Mouse (Mus musculus): Measurements from ENCODE around the gene Lce1f. TPM values are rescaled to one million over a fixed set of nuclear protein-coding genes. Genes with fewer than 3 reads are reported as not detected.
"Not testable (repeated sequence)": the region's sequence is repeated elsewhere in the genome, so short reads cannot be mapped to it uniquely, and the experiment has no call there.

Gene Lce1f
- polyA plus RNA-seq, 1 experiment, result 0.26 TPM

DNA sequence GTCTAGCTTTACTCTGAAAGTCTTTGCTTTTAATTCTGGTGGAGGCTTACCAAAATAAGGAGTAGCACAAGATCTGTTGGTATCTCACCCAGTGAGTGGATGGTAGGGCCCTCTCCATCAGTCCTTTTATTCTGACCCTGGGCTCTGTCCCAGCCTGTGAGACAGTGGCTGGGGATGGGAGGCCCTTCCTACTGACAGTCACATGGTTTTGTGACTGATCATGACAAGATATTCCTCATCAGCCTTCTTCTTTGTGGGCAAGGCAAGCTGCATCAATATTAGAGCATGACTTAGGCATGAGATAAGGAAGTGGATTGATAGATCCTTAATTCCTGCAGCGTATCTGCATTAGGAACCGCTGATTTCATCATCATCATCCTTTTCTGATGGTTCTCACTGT is 11.2 kb downstream of the Lce1f start, which contains the start of gene Lce1e:
TSS of gene Lce1e (minus strand) at position 101 of the 400 bp plus-strand sequence.
- DNase-seq, result no peak
- H3K27ac ChIP-seq (ENCODE audit: control insufficient read depth, insufficient read depth, low read length), result no peak within 1 kb of the TSS
- 82% methylated on average over 2 of the region's 2 CpGs for WGBS

DNA sequence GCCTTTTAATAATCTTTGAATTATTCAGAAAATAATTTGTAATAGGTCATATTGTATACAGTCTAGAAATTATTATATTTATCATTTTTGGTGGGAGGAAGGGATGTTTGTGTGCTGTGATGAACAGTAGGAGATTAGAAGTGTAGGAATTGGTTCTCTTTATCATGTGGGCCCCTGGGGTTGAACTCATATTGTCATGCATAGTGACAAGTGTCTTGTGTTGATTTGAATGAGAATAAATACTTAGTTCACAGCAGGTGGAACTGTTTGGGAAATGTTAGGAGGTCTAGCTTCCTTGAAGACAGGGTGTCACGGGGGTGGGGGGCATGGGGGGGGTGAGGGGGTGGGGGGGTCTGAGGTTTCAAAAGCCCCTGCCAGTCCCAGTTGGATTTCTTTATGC is 25.5 kb downstream of the Lce1f start:
- H3K4me1 ChIP-seq (replicated peaks; ENCODE audit: control insufficient read depth, insufficient read depth, low read length), result no peaks in the 10 kb centered on the region
- no peak overlapping the region for H3K4me3 ChIP-seq (ENCODE audit: control insufficient read depth, insufficient read depth, low read length)
- TF ChIP-seq POLR2A (IDR thresholded peaks at IDR 0.05; ENCODE audit: control insufficient read depth, extremely low read depth, insufficient read depth, low read length, poor library complexity) (no peak), CTCF (IDR thresholded peaks at IDR 0.05; ENCODE audit: borderline replicate concordance, control insufficient read depth, extremely low read depth, insufficient read depth, low read length, poor library complexity) (no peak)
- no peak for DNase-seq
- no peak overlapping the region for H3K27ac ChIP-seq (ENCODE audit: control insufficient read depth, insufficient read depth, low read length)
- H3K36me3 ChIP-seq (ENCODE audit: control insufficient read depth, insufficient read depth, low read length), result no peaks in the 10 kb centered on the region
- WGBS, result 48% methylated on average over 1 of the region's 1 CpGs
- H3K27me3 ChIP-seq (ENCODE audit: control insufficient read depth, insufficient read depth, low read length), result no peaks in the 10 kb centered on the region

More for the DNA sequence above, 11.2 kb downstream of the Lce1f start, which contains the start of gene Lce1e:
- H3K27me3 ChIP-seq (ENCODE audit: control insufficient read depth, insufficient read depth, low read length), result no peaks in the 10 kb centered on the region
- H3K4me3 ChIP-seq (ENCODE audit: control insufficient read depth, insufficient read depth, low read length), result no peak within 1 kb of the TSS
- no peaks in the 10 kb centered on the region for H3K36me3 ChIP-seq (ENCODE audit: control insufficient read depth, insufficient read depth, low read length)
- no peaks in the 10 kb centered on the region for H3K4me1 ChIP-seq (replicated peaks; ENCODE audit: control insufficient read depth, insufficient read depth, low read length)
- TF ChIP-seq CTCF (IDR thresholded peaks at IDR 0.05; ENCODE audit: borderline replicate concordance, control insufficient read depth, extremely low read depth, insufficient read depth, low read length, poor library complexity) (no peak), POLR2A (IDR thresholded peaks at IDR 0.05; ENCODE audit: control insufficient read depth, extremely low read depth, insufficient read depth, low read length, poor library complexity) (no peak)

DNA sequence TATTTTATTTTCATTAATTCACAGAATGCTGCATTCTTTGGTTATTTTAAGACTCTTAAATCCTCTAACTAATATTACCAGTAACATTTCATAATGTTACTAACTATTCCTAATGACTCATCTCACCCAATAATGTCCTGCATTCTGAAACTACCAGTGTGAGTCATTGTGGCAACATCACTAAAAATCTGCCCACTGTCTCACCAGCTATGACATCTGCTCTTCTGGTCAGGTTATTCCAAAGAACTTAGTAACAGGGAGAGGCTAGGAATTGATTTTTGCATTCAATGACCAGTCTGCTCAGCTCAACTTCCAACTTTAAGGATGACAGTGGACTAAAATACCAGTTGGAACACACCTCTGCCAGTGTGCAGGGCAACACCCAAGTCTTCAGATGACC is 28.5 kb downstream of the Lce1f start:
- H3K27me3 ChIP-seq (ENCODE audit: control insufficient read depth, insufficient read depth, low read length), result no peaks in the 10 kb centered on the region
- H3K4me1 ChIP-seq (replicated peaks; ENCODE audit: control insufficient read depth, insufficient read depth, low read length), result no peaks in the 10 kb centered on the region
- no peak for DNase-seq
- TF ChIP-seq CTCF (IDR thresholded peaks at IDR 0.05; ENCODE audit: borderline replicate concordance, control insufficient read depth, extremely low read depth, insufficient read depth, low read length, poor library complexity) (no peak), POLR2A (IDR thresholded peaks at IDR 0.05; ENCODE audit: control insufficient read depth, extremely low read depth, insufficient read depth, low read length, poor library complexity) (no peak)
- H3K36me3 ChIP-seq (ENCODE audit: control insufficient read depth, insufficient read depth, low read length), result no peaks in the 10 kb centered on the region
- no peak overlapping the region for H3K27ac ChIP-seq (ENCODE audit: control insufficient read depth, insufficient read depth, low read length)
- H3K4me3 ChIP-seq (ENCODE audit: control insufficient read depth, insufficient read depth, low read length), result no peak overlapping the region

- not testable (repeated sequence) for H3K4me1 ChIP-seq (replicated peaks; ENCODE audit: control insufficient read depth, insufficient read depth, low read length); H3K36me3 ChIP-seq (ENCODE audit: control insufficient read depth, insufficient read depth, low read length); H3K27ac ChIP-seq (ENCODE audit: control insufficient read depth, insufficient read depth, low read length); H3K27me3 ChIP-seq (ENCODE audit: control insufficient read depth, insufficient read depth, low read length); H3K4me3 ChIP-seq (ENCODE audit: control insufficient read depth, insufficient read depth, low read length); DNase-seq
- 75% methylated on average over 16 of the region's 16 CpGs for WGBS
Measured at GRCm38 (mm10) chr3:92689154-92689553, 31.0 kb downstream of the Lce1f start.

GRCm38 (mm10) chr3:92687110-92687509 is 33.0 kb downstream of the Lce1f start, which contains the start of gene Lce1d:
Gene Lce1d, minus strand, starts transcription at chr3:92687210.
- no peak within 1 kb of the TSS for H3K27ac ChIP-seq (ENCODE audit: control insufficient read depth, insufficient read depth, low read length)
- TF ChIP-seq CTCF (IDR thresholded peaks at IDR 0.05; ENCODE audit: borderline replicate concordance, control insufficient read depth, extremely low read depth, insufficient read depth, low read length, poor library complexity) (no peak), POLR2A (IDR thresholded peaks at IDR 0.05; ENCODE audit: control insufficient read depth, extremely low read depth, insufficient read depth, low read length, poor library complexity) (no peak)
- DNase-seq, result no peak
- H3K4me1 ChIP-seq (replicated peaks; ENCODE audit: control insufficient read depth, insufficient read depth, low read length), result no peaks in the 10 kb centered on the region
- WGBS, result 68% methylated on average over 2 of the region's 2 CpGs
- H3K36me3 ChIP-seq (ENCODE audit: control insufficient read depth, insufficient read depth, low read length), result no peaks in the 10 kb centered on the region
- H3K4me3 ChIP-seq (ENCODE audit: control insufficient read depth, insufficient read depth, low read length), result no peak within 1 kb of the TSS
- no peaks in the 10 kb centered on the region for H3K27me3 ChIP-seq (ENCODE audit: control insufficient read depth, insufficient read depth, low read length)

DNA sequence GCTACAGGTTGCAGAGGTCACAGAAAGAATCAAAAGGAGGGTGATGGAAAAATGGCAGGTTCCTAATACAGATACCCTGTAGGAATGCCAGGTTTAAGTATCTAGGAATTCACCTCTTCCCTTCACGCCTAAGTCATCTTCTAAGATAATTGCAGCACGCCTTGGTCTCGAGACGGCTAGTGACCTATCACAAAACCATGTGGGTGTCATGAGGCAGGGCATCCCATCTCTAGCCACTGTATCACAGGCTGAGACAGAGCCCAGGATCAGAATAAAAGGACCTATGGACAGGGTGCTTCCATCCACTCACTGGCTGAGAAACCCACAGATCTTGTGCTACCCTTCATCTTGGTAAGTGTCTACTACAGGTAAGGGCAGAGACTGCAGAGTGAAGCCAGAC is 41.2 kb downstream of the Lce1f start, which contains the start of gene Lce1c:
TSS of gene Lce1c (plus strand) at position 301 of the 400 bp plus-strand sequence.
- DNase-seq, result no peak
- Histone ChIP-seq H3K27me3 (ENCODE audit: control insufficient read depth, insufficient read depth, low read length) (no peaks in the 10 kb centered on the region), H3K27ac (ENCODE audit: control insufficient read depth, insufficient read depth, low read length) (no peak within 1 kb of the TSS), H3K4me3 (ENCODE audit: control insufficient read depth, insufficient read depth, low read length) (no peak within 1 kb of the TSS), H3K36me3 (ENCODE audit: control insufficient read depth, insufficient read depth, low read length) (no peaks in the 10 kb centered on the region), H3K4me1 (replicated peaks; ENCODE audit: control insufficient read depth, insufficient read depth, low read length) (no peaks in the 10 kb centered on the region)
- WGBS, result 84% methylated on average over 4 of the region's 4 CpGs
- TF ChIP-seq CTCF (IDR thresholded peaks at IDR 0.05; ENCODE audit: borderline replicate concordance, control insufficient read depth, extremely low read depth, insufficient read depth, low read length, poor library complexity), result no peak
- no peak for TF ChIP-seq POLR2A (IDR thresholded peaks at IDR 0.05; ENCODE audit: control insufficient read depth, extremely low read depth, insufficient read depth, low read length, poor library complexity)

GRCm38 (mm10) chr3:92670215-92670614 is 49.9 kb downstream of the Lce1f start, which contains the start of gene Lce1a2:
Gene Lce1a2, minus strand, starts transcription at chr3:92670315.
- H3K27me3 ChIP-seq (ENCODE audit: control insufficient read depth, insufficient read depth, low read length), result no peaks in the 10 kb centered on the region
- no peak within 1 kb of the TSS for H3K4me3 ChIP-seq (ENCODE audit: control insufficient read depth, insufficient read depth, low read length)
- no peak within 1 kb of the TSS for H3K27ac ChIP-seq (ENCODE audit: control insufficient read depth, insufficient read depth, low read length)
- no peak for DNase-seq
- H3K4me1 ChIP-seq (replicated peaks; ENCODE audit: control insufficient read depth, insufficient read depth, low read length), result no peaks in the 10 kb centered on the region
- no peak for TF ChIP-seq POLR2A (IDR thresholded peaks at IDR 0.05; ENCODE audit: control insufficient read depth, extremely low read depth, insufficient read depth, low read length, poor library complexity)
- no peak for TF ChIP-seq CTCF (IDR thresholded peaks at IDR 0.05; ENCODE audit: borderline replicate concordance, control insufficient read depth, extremely low read depth, insufficient read depth, low read length, poor library complexity)
- no peaks in the 10 kb centered on the region for H3K36me3 ChIP-seq (ENCODE audit: control insufficient read depth, insufficient read depth, low read length)

Other genes with a start within 250 kb of the Lce1f start
- 30.1 and 34.5 TPM in 2 replicates for gene Sprr1a, start 234.5 kb downstream of the Lce1f start, polyA plus RNA-seq (2012; rRNA removed)
- gene Sprr4, start 219.9 kb downstream of the Lce1f start, polyA plus RNA-seq (2012; rRNA removed), result not detected in 2 replicates
- 0.82 and 1.9 TPM in 2 replicates for gene 2310046K23Rik, start 185.8 kb downstream of the Lce1f start, polyA plus RNA-seq (2012; rRNA removed)
- 0.26 and 0.28 TPM in 2 replicates for gene Ivl, start 146.6 kb downstream of the Lce1f start, polyA plus RNA-seq (2012; rRNA removed)
- gene Smcp, start 131.4 kb downstream of the Lce1f start, polyA plus RNA-seq (2012; rRNA removed), result 0.45 and 1.3 TPM in 2 replicates
- 0.22 TPM in 1 of 2 replicates, not detected in the other for gene 2210017I01Rik, start 112.9 kb downstream of the Lce1f start, polyA plus RNA-seq (2012; rRNA removed)
- not detected in 2 replicates for gene Lce6a, start 98.7 kb downstream of the Lce1f start, polyA plus RNA-seq (2012; rRNA removed)
- 0.42 and 0.85 TPM in 2 replicates for gene Lce1a1, start 72.0 kb downstream of the Lce1f start, polyA plus RNA-seq (2012; rRNA removed)
- 0.54 and 1.1 TPM in 2 replicates for gene Lce1b, start 63.4 kb downstream of the Lce1f start, polyA plus RNA-seq (2012; rRNA removed)
- 0.47 and 1.00 TPM in 2 replicates for gene Lce1a2, start 50.0 kb downstream of the Lce1f start, polyA plus RNA-seq (2012; rRNA removed)
- gene Lce1c, start 41.1 kb downstream of the Lce1f start, polyA plus RNA-seq (2012; rRNA removed), result 0.20 TPM in 2 replicates
- gene Lce1d, start 33.1 kb downstream of the Lce1f start, polyA plus RNA-seq (2012; rRNA removed), result 0.37 and 0.96 TPM in 2 replicates
- 0.31 and 0.48 TPM in 2 replicates for gene Lce1e, start 11.3 kb downstream of the Lce1f start, polyA plus RNA-seq (2012; rRNA removed)
- gene Gm38119, start 18.7 kb upstream of the Lce1f start, polyA plus RNA-seq (2012; rRNA removed), result not detected in 2 replicates
- 0.26 TPM in 1 of 2 replicates, not detected in the other for gene Lce1g, start 32.0 kb upstream of the Lce1f start, polyA plus RNA-seq (2012; rRNA removed)
- 0.27 TPM in 1 of 2 replicates, not detected in the other for gene Lce1h, start 44.7 kb upstream of the Lce1f start, polyA plus RNA-seq (2012; rRNA removed)
- gene Lce1i, start 58.5 kb upstream of the Lce1f start, polyA plus RNA-seq (2012; rRNA removed), result 0.27 TPM in 1 of 2 replicates, not detected in the other
- gene Lce1j, start 70.2 kb upstream of the Lce1f start, polyA plus RNA-seq (2012; rRNA removed), result 0.66 and 1.3 TPM in 2 replicates
- 0.35 TPM in 1 of 2 replicates, not detected in the other for gene Lce1k, start 87.5 kb upstream of the Lce1f start, polyA plus RNA-seq (2012; rRNA removed)
- gene Kprp, start 106.9 kb upstream of the Lce1f start, polyA plus RNA-seq (2012; rRNA removed), result 0.38 and 0.40 TPM in 2 replicates
- gene Lce1l, start 130.9 kb upstream of the Lce1f start, polyA plus RNA-seq (2012; rRNA removed), result 0.23 TPM in 1 of 2 replicates, not detected in the other
- gene 2310050C09Rik, start 149.9 kb upstream of the Lce1f start, polyA plus RNA-seq (2012; rRNA removed), result 0.36 TPM in 2 replicates
- 0.41 TPM in 1 of 2 replicates, not detected in the other for gene Lce3a, start 205.9 kb upstream of the Lce1f start, polyA plus RNA-seq (2012; rRNA removed)
- gene Lce3b, start 212.6 kb upstream of the Lce1f start, polyA plus RNA-seq (2012; rRNA removed), result 0.88 and 1.8 TPM in 2 replicates
- 0.48 and 1.2 TPM in 2 replicates for gene Lce3c, start 224.1 kb upstream of the Lce1f start, polyA plus RNA-seq (2012; rRNA removed)
- not detected in 2 replicates for gene Lce3d, start 237.0 kb upstream of the Lce1f start, polyA plus RNA-seq (2012; rRNA removed)
- 0.34 TPM in 1 of 2 replicates, not detected in the other for gene Lce3e, start 246.7 kb upstream of the Lce1f start, polyA plus RNA-seq (2012; rRNA removed)